Mouse (Mus musculus): ENCODE results near the gene Nid1. TPM values are rescaled to one million over a fixed set of nuclear protein-coding genes. Genes with fewer than 3 reads are reported as not detected.
"Not testable (repeated sequence)": the region's sequence is repeated elsewhere in the genome, so short reads cannot be mapped to it uniquely, and the experiment has no call there.

The Nid1 gene
- 0.88 and 1.1 TPM in 2 replicates for polyA plus RNA-seq (2012; ENCODE audit: insufficient read depth, insufficient read length, missing spikeins)

DNA sequence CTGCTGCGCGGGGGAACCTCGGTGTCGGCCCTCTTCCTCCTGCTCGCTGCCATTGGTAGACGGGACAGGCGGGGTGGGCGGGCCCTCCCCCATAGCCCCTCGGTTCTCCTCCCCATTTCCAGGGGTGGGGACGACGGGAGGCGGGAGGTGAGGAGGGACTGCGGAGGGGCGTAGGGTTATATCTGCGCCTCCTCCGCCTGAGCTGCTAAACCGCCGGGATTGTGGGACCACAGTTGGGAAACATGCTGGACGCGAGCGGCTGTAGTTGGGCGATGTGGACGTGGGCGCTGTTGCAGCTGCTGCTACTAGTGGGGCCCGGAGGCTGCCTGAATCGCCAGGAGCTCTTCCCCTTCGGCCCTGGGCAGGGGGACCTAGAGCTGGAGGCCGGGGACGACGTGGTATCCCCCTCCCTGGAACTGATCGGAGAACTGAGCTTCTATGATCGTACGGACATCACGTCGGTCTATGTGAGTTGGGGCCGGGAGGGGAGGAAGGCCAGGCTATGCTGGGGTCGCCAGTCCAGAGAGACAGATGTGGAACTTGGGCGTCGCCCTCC, at the start of gene Nid1:
TSS of gene Nid1 (plus strand) at position 92 of the 556 bp plus-strand sequence.
- H3K4me3 ChIP-seq (ENCODE audit: insufficient read depth, low read length), result peak within 1 kb of the TSS; percentile 11; the same call in 1 of the 2 replicates

DNA sequence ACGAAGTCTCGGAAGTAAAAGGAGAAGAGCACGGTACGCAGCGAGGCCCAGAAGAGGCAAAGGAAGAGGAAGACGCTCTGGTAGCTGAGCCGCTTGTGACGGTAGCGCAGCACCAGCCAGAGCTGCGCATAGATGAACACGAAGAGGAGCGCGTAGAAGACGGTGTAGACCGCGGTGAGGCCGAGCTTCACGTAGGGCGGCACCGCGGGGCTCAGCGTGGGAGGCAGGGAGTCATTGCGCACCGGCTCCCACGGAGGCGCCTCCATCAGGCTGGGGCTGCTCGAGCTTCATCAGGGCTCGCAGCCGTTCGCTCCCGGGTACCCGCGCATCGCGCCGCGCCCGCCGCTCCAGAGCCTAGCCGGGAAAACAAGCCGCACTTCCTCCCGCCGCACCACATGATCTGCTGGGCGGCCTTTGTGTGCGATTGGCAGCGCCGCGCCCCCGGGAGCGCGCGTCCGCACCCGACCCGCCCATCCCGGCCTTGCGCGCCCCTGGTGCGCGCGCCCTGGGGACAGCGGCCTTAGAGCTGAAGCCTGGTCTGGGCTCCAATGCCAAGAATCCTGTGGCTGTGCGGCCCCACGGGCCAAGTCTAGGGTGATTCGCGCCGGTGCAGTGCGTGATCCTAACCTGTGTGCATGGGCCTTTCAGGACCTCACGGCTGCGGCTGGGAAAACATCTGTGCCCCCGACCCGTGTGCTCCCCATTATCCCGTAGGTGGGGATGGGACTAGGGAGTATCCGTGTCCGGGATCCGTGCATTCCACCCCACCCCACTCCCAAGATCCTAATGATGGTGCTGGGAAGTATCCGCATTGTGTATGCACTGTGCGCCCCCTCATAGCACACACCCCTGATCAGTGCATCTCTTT, 43.9 kb upstream of the Nid1 start, which contains the start of gene Gpr137b:
TSS of gene Gpr137b (minus strand) at position 787 of the 868 bp plus-strand sequence.
- H3K4me3 ChIP-seq (ENCODE audit: insufficient read depth, low read length), result peak within 1 kb of the TSS; percentile 73
- H3K27ac ChIP-seq (ENCODE audit: insufficient read depth, low read depth, low read length), result peak within 1 kb of the TSS; percentile 91
- not testable (repeated sequence) for H3K4me1 ChIP-seq (ENCODE audit: control insufficient read depth, insufficient read depth, low read length)

More for the DNA sequence above, at the start of gene Nid1:
- H3K4me1 ChIP-seq (ENCODE audit: control insufficient read depth, insufficient read depth, low read length); H3K27ac ChIP-seq (ENCODE audit: insufficient read depth, low read depth, low read length): not testable (repeated sequence)

DNA sequence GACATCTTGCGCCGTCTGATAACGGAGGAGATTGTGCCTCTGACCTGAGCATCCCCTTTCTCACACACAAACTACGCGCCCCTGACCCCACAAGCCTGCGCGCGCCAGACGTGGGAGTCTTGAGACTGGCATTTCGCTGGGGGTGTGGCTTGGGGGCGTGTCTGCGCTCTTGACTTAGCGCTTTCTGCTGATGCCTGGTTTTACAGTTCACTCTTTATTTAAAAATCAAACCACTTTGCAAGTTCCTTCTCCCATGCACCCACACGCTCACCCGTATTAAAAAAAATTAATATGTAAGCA, 43.3 kb upstream of the Nid1 start:
- H3K27ac ChIP-seq (ENCODE audit: insufficient read depth, low read depth, low read length), result peak overlapping the region; percentile 71
- not testable (repeated sequence) for H3K4me1 ChIP-seq (ENCODE audit: control insufficient read depth, insufficient read depth, low read length)
- peak overlapping the region; percentile 63 for H3K4me3 ChIP-seq (ENCODE audit: insufficient read depth, low read length)

DNA sequence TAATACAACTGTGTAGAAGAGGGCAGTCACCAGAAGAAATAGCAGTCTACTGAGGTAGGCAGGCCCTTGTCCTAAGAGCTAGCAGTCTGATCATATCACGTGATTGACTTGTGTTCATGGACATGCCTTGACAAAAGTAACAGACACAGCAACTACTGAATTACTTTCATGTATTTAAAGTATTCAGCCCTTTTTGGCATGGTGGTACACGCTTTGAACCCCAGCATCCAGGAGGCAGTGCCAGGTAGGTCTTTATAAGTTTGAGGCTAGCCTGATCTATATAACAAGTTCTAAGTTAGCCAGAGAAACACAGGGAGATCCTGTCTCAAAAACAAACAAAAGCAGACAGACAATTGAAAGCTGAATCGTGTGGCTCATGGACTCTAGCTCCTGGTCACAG, 36.5 kb upstream of the Nid1 start:
- not testable (repeated sequence) for H3K27ac ChIP-seq (ENCODE audit: insufficient read depth, low read depth, low read length); H3K4me3 ChIP-seq (ENCODE audit: insufficient read depth, low read length); H3K4me1 ChIP-seq (ENCODE audit: control insufficient read depth, insufficient read depth, low read length)

DNA sequence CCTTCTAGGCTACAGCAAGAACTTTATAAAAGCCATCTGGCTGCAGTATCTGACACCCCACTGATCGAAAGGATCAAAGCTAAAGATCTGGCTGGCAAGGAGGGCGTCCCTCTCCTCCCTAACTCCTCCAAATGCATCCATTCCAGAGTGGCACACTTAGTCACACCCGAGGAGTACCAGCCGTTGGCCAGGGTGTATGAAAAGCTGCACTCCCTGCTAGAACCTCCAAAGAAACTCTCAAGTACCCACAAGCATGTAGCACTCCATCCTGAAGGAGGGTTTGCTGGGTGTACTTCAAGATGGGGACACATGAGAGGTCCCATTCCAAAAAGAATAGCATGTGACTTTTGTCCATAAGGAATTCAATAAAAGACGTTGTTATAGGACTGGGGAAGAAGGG, 34.5 kb upstream of the Nid1 start:
- H3K27ac ChIP-seq (ENCODE audit: insufficient read depth, low read depth, low read length); H3K4me1 ChIP-seq (ENCODE audit: control insufficient read depth, insufficient read depth, low read length); H3K4me3 ChIP-seq (ENCODE audit: insufficient read depth, low read length): not testable (repeated sequence)

DNA sequence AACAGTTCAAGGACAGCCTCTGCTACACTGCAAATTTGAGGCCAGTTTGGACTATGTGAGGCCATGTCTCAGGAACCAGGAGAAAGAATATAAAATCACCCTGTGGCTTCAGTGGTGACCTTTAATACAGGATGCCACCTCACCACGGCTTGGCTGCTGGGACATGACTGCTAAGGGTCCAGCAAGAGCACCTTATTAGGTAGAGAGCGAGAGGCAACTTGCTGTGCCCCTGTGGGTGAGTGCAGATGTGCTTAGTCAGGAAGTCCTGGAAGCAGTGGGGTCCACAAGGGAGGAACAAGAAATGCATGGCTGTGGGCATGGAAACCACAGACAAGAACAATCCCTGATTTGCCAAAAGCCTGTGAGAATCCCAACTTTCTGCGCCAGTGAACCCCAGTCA, 34.0 kb upstream of the Nid1 start:
- H3K27ac ChIP-seq (ENCODE audit: insufficient read depth, low read depth, low read length); H3K4me3 ChIP-seq (ENCODE audit: insufficient read depth, low read length); H3K4me1 ChIP-seq (ENCODE audit: control insufficient read depth, insufficient read depth, low read length): not testable (repeated sequence)

DNA sequence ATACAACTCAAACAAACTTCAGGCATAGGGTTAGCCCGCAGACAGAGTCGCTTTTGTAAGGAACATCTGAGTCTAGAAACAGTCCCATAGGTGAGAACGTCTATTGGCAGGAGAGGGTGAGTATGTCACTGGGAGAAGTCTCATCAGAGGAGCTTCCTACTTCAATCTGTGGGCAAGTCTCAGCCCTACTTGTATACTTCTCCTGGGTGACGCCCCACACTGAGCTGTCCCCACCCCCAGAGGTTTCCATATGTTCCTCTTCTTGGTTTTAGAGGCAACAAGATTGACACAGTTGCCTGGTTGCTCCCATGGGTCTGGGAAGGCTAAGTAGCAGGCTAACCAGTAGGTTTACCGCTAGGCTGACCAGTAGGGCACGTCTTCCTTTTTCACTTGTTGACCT, 33.5 kb upstream of the Nid1 start:
- not testable (repeated sequence) for H3K4me1 ChIP-seq (ENCODE audit: control insufficient read depth, insufficient read depth, low read length); H3K27ac ChIP-seq (ENCODE audit: insufficient read depth, low read depth, low read length); H3K4me3 ChIP-seq (ENCODE audit: insufficient read depth, low read length)

DNA sequence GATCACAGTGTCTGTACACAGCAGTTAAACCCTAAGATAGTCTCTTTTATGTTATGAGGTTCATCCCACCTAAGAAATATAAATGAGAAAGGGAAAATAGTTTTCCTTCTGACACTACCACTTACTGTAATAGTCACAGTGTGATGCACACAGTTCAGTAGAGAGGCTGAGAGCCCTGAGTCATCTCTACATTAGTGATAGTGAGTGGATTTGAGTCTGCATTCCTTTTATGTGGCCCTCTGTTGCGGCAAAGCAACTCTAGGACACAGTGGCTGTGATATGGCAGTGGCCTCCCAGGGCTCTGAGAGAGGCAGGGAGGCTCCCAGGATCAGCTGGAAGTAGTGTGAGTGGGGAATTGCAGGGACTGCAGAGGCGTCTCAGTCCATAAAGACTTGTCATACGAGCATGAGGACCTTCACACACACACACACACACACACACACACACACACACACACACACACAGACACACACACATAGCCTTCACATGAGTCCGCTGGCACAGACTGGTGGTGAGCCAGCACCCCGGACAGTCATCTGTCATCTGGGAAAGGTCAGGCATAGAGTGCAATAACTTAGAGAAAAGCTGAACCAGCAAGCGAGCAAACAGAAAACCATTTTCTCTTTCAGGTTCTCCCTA, 32.7 kb upstream of the Nid1 start:
- H3K4me3 ChIP-seq (ENCODE audit: insufficient read depth, low read length); H3K27ac ChIP-seq (ENCODE audit: insufficient read depth, low read depth, low read length); H3K4me1 ChIP-seq (ENCODE audit: control insufficient read depth, insufficient read depth, low read length): not testable (repeated sequence)

DNA sequence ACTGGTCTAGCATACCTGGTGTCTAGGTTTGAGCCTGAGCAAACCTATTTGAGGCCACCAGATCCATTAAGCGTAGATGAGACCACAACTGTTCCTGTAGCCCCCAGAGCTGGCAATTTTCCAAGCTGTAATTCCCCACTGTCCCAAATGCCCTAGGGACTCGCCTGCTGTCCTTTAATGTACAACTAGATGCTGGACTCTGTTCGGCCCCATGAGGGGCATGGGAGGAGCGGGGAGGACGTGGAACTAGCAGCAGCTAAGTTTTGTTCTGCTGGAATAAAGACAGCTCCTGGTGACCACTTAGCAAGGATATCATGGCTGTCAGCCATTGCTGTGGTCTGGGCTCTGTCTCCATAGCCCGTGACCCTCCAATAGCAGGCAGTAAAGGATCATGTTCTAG, 31.8 kb upstream of the Nid1 start:
- H3K27ac ChIP-seq (ENCODE audit: insufficient read depth, low read depth, low read length); H3K4me1 ChIP-seq (ENCODE audit: control insufficient read depth, insufficient read depth, low read length); H3K4me3 ChIP-seq (ENCODE audit: insufficient read depth, low read length): not testable (repeated sequence)

DNA sequence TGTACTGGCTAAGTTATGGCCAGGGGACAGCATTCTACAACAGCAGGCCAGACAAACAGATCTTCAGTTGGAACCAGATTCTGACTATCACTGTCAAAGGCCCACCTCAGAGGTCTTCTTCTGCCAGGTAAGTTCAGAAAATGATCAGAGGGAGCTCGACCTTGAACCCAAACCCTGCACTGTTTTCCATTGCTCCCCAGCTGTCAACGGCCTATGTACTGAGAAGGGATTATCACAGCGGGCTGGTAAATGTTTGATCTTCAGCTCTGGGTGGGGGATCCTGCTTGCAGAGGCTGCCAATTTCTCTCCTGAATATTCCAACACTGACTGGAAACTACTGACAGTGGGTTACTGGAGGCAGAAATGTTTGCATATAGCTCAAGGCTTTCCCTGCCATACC, 23.1 kb upstream of the Nid1 start:
- TF ChIP-seq POLR2A (IDR thresholded peaks at IDR 0.05; ENCODE audit: borderline replicate concordance, low read depth, low read length) (no peak), CTCF (IDR thresholded peaks at IDR 0.05; ENCODE audit: low read depth, low read length) (no peak)
- no peaks in the 10 kb centered on the region for H3K4me1 ChIP-seq (ENCODE audit: control insufficient read depth, insufficient read depth, low read length)
- H3K27ac ChIP-seq (ENCODE audit: insufficient read depth, low read depth, low read length), result no peak overlapping the region
- no peak overlapping the region for H3K4me3 ChIP-seq (ENCODE audit: insufficient read depth, low read length)

DNA sequence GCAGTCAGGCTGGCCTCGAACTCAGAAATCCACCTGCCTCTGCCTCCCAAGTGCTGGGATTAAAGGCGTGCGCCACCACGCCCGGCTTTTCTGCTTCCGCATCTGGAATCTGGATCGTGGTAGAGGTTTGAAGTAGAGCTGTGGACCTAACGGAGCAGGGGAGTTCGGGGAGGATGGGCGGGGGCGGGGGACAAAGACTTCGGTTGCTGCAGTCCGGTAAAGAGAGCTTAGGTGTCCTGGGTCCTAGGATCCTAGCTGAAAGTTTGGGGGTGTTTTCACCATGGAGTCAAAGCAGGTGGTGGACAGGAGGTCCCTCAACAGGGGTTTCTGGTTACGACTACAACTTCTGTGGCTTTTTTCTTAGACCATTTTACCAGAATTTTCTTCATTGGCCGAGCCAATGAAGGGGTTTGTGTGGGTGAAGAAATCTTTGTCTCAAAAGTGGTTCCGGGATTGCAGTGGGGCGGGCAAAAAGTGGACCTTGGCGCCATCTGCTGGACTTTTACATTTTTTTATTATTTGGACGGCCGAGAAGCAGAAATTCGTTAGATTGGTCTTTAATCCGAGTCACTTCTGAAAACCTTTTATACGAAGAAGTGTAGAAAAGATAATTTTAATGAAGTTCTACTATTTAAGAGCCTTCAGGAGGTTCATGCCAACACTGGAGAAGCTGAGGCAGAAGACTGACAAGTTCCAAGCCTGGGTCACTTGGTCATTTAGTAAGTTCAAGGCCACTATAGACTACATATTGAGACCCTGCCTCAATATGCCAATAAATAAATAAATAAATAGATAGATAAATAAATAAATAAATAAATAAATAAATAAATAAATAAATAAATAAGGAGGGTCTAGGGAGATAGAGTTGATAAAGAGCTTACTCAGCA, 22.0 kb upstream of the Nid1 start:
- not testable (repeated sequence) for H3K4me1 ChIP-seq (ENCODE audit: control insufficient read depth, insufficient read depth, low read length); H3K4me3 ChIP-seq (ENCODE audit: insufficient read depth, low read length); H3K27ac ChIP-seq (ENCODE audit: insufficient read depth, low read depth, low read length)

DNA sequence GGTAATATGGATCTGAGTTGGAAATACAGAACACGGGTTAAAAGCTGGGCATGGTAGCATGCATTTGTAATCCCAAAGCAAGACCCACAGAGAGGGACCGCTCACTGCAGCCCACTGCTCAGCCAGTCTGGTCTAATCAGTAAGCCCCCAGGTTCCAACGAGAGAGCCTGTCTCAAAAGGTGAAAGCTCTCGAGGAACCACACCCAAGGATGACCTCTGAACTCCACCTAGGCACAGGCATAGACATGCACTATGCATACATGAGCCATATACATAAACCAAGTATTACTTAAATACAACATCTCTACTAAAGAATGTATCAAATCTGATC, 21.4 kb upstream of the Nid1 start:
- not testable (repeated sequence) for H3K27ac ChIP-seq (ENCODE audit: insufficient read depth, low read depth, low read length); H3K4me3 ChIP-seq (ENCODE audit: insufficient read depth, low read length); H3K4me1 ChIP-seq (ENCODE audit: control insufficient read depth, insufficient read depth, low read length)

DNA sequence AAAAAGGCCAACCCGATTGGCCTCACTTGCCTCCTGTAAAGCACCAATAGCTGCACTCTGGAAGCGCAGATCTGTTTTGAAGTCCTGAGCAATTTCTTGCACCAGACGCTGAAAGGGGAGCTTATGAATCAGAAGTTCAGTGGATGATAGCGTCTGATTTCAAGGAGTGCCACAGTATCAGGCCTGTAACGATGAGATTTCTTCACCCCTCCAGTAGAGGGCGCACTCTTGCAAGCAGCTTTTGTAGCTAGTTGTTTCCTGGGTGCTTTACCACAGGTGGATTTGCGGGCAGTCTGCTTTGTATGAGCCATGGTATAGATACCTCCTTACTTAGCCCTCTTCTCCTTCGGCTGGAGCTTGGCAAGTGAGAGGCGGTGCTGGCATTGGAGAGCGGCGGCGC, 18.5 kb upstream of the Nid1 start:
- not testable (repeated sequence) for H3K4me3 ChIP-seq (ENCODE audit: insufficient read depth, low read length); H3K27ac ChIP-seq (ENCODE audit: insufficient read depth, low read depth, low read length); H3K4me1 ChIP-seq (ENCODE audit: control insufficient read depth, insufficient read depth, low read length)

DNA sequence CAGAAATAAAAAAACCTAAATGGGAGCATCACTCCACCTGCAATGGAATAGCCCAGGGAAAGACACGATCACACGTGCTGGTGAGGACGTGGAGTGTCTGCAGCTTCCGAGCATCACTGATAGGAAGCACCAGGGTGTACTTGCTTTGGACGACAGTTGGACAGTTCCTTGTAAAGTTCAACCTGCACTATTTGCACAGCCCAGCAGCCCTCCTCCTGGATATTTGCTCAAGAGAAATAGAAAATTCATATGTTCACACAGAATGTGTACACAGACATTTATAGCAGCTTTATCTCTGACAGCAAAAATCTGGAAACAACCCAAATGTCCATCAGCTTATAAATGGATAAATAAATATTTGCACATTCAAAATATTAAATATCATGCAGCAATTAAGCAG, 14.1 kb upstream of the Nid1 start:
- not testable (repeated sequence) for H3K4me1 ChIP-seq (ENCODE audit: control insufficient read depth, insufficient read depth, low read length); H3K4me3 ChIP-seq (ENCODE audit: insufficient read depth, low read length); H3K27ac ChIP-seq (ENCODE audit: insufficient read depth, low read depth, low read length)

DNA sequence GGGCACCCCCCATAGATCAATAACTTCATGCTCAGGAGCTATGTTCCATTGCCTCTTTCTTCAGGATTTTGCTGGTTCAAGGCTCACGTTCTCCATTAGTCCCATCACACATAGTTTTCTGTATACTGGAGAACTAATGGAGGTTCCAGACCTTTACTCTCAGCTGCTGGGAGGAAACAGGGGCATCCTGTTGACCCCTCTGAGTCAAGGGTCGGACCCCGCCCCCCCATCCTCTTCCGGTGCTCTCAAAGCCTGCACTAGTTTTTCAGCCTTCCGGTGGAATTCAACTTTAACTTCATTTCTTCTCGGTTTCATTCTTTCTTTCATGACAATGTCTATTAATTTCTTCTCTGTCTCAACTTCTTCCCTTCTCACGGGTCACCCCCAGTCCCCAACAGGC, 1.2 kb upstream of the Nid1 start:
- not testable (repeated sequence) for H3K4me3 ChIP-seq (ENCODE audit: insufficient read depth, low read length); H3K4me1 ChIP-seq (ENCODE audit: control insufficient read depth, insufficient read depth, low read length); H3K27ac ChIP-seq (ENCODE audit: insufficient read depth, low read depth, low read length)

All from bone marrow macrophage, adult 2 months (primary cell).